In genomic region chr17:71914541-71914940, GRCm38 (mm10) we compare ENCODE assay signal across 9 mouse cellular contexts.
DNase-seq lines count a peak whose midpoint lies in the region; ATAC-seq and TF ChIP-seq lines count a peak whose summit lies in the region.
"Had no signal": no experiment of that assay in that cellular context is flagged by ENCODE, and none has a peak within 500 bp of the region (broad histone marks: within the 10 kb centered on the region; RNA-seq: fewer than 3 reads in every experiment).

No protein-coding gene starts in this region.

- 69% methylated on average over 3 of the region's 3 CpGs for WGBS in midbrain, postnatal 0 days
- 86% methylated on average over 3 of the region's 3 CpGs for WGBS in midbrain, embryonic 11.5 days
- 87% methylated on average over 3 of the region's 3 CpGs for WGBS in forebrain, embryonic 12.5 days

- no peak for ATAC-seq in midbrain, postnatal 0 days (ENCODE audit: low FRiP score)
- ATAC-seq in midbrain, embryonic 11.5 days (ENCODE audit: low FRiP score): no peak
- no peak for ATAC-seq in forebrain, embryonic 12.5 days (ENCODE audit: low FRiP score)
- ATAC-seq: liver, embryonic 12.5 days had no signal

- no peak overlapping the region for H3K4me3 ChIP-seq in midbrain, postnatal 0 days (ENCODE audit: low read depth, low read length)
- no peak overlapping the region for H3K4me3 ChIP-seq in midbrain, embryonic 11.5 days (ENCODE audit: low read depth, low read length)
- H3K4me3 ChIP-seq in forebrain, embryonic 12.5 days (replicated peaks): no peak overlapping the region
- H3K4me3 ChIP-seq: liver, embryonic 12.5 days had no signal

- no peaks in the 10 kb centered on the region for H3K4me1 ChIP-seq in midbrain, postnatal 0 days (ENCODE audit: insufficient read depth, low read length)
- peaks cover 4% of the 10 kb centered on the region; the same call in 1 of the 2 replicates for H3K4me1 ChIP-seq in midbrain, embryonic 11.5 days (ENCODE audit: control insufficient read depth, insufficient read depth, low read length)
- peaks cover 7% of the 10 kb centered on the region for H3K4me1 ChIP-seq in forebrain, embryonic 12.5 days
- H3K4me1 ChIP-seq: liver, embryonic 12.5 days had no signal

- H3K27ac ChIP-seq in midbrain, postnatal 0 days (ENCODE audit: low read depth, low read length): no peak overlapping the region
- H3K27ac ChIP-seq in midbrain, embryonic 11.5 days (ENCODE audit: low read depth, low read length): no peak overlapping the region
- no peak overlapping the region for H3K27ac ChIP-seq in forebrain, embryonic 12.5 days
- H3K27ac ChIP-seq: liver, embryonic 12.5 days had no signal

- TF ChIP-seq CTCF in midbrain, postnatal 0 days (IDR thresholded peaks at IDR 0.05): no peak

- peak; percentile 14 to 31 for DNase-seq in cerebellum, postnatal 36 days
- no peak for DNase-seq in cerebellum, adult 11-12 months
- DNase-seq in midbrain, postnatal 0 days (ENCODE audit: low spot score): peak; percentile 24
- no peak for DNase-seq in midbrain, embryonic 11.5 days (ENCODE audit: low spot score, missing footprints)
- DNase-seq in gastrocnemius, postnatal 25 days: peak; percentile 65
- peak; percentile 31 for DNase-seq in right cerebral cortex, postnatal 4 days
- no peak for DNase-seq in kidney, adult 18-20 months

- no peaks in the 10 kb centered on the region for H3K27me3 ChIP-seq in midbrain, postnatal 0 days (ENCODE audit: insufficient read depth, low read length)
- H3K27me3 ChIP-seq in midbrain, embryonic 11.5 days (ENCODE audit: control insufficient read depth, insufficient read depth, low read length): no peaks in the 10 kb centered on the region
- no peaks in the 10 kb centered on the region for H3K27me3 ChIP-seq in forebrain, embryonic 12.5 days
- H3K27me3 ChIP-seq: liver, embryonic 12.5 days had no signal

- no peak overlapping the region for H3K9ac ChIP-seq in midbrain, postnatal 0 days (replicated peaks; ENCODE audit: low read length, poor library complexity, severe bottlenecking)
- no peak overlapping the region for H3K9ac ChIP-seq in midbrain, embryonic 11.5 days (ENCODE audit: low read length)
- no peak overlapping the region for H3K9ac ChIP-seq in forebrain, embryonic 12.5 days
- H3K9ac ChIP-seq: liver, embryonic 12.5 days had no signal

- H3K4me2 ChIP-seq in midbrain, postnatal 0 days (ENCODE audit: low read depth, low read length, poor library complexity, severe bottlenecking): no peak overlapping the region
- no peak overlapping the region for H3K4me2 ChIP-seq in midbrain, embryonic 11.5 days
- H3K4me2 ChIP-seq in forebrain, embryonic 12.5 days: no peak overlapping the region
- H3K4me2 ChIP-seq: liver, embryonic 12.5 days had no signal

- H3K36me3 ChIP-seq in midbrain, postnatal 0 days (ENCODE audit: insufficient read depth, low read length): no peaks in the 10 kb centered on the region; the same call in 1 of the 2 replicates
- no peaks in the 10 kb centered on the region for H3K36me3 ChIP-seq in midbrain, embryonic 11.5 days (ENCODE audit: control insufficient read depth, insufficient read depth, low read length)
- H3K36me3 ChIP-seq in forebrain, embryonic 12.5 days (replicated peaks): no peaks in the 10 kb centered on the region
- H3K36me3 ChIP-seq: liver, embryonic 12.5 days had no signal

- H3K9me3 ChIP-seq in midbrain, postnatal 0 days (ENCODE audit: low read length): no peaks in the 10 kb centered on the region
- no peaks in the 10 kb centered on the region for H3K9me3 ChIP-seq in midbrain, embryonic 11.5 days (ENCODE audit: control insufficient read depth, low read length)
- H3K9me3 ChIP-seq in forebrain, embryonic 12.5 days: no peaks in the 10 kb centered on the region
- H3K9me3 ChIP-seq: liver, embryonic 12.5 days had no signal

Comparison
In these comparisons a context has a peak if more than half of its experiments do, and no peak if none do; other contexts are left out.
1. DNase-seq: peak in cerebellum, postnatal 36 days (2 of 2), midbrain, postnatal 0 days (single experiment), gastrocnemius, postnatal 25 days (single experiment) and right cerebral cortex, postnatal 4 days (single experiment); none in cerebellum, adult 11-12 months (single experiment), midbrain, embryonic 11.5 days (single experiment) and kidney, adult 18-20 months (single experiment).